Mouse (Mus musculus) myocyte (in vitro differentiated cells): ENCODE data around the gene Tesmin.

Experiments used
- CEBPB ChIP-seq: IDR thresholded peaks from 2 replicates; pipeline ENCODE4 v1.6.1; 2011; ENCODE audit warnings: mild to moderate bottlenecking, moderate library complexity; ENCODE audit not compliant: poor library complexity, insufficient read depth, severe bottlenecking
- POLR2A ChIP-seq: IDR thresholded peaks from one replicate; pipeline ENCODE4 v1.6.1; 2011; ENCODE audit warnings: low read depth, mild to moderate bottlenecking, control low read depth, moderate library complexity; ENCODE audit not compliant: insufficient read length

- TF ChIP-seq CEBPB (no peak), POLR2A (no peak)
These were observed 25.1 kb upstream of the Tesmin start for GRCm38 (mm10) chr19:3363510-3363909.
